ENCODE assay signal across 9 mouse cellular contexts in the genomic region with DNA sequence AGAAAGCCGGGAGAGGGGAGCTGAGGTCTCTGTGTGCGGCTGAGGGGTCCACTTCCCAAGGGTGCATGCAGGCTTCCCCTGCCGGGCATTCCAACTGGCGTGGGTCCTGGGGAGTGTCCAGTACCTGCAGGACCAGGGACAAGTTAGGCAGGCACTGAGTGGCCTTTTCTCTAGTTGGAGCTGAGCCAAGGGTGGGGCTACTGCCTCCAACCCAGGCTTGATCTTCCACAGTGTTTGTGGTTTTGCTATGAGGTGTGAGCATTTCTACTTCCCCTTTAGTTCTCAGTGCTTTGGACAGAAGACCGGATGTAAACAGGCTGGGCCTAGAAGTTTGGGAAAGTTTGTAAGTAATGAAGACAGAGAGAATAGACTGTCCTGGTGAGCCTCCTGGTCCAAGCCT. TPM values are rescaled to one million over a fixed set of nuclear protein-coding genes. Genes with fewer than 3 reads are reported as not detected.
A peak's percentile ranks its signal among the peaks of the same experiment; 100 is the strongest.
DNase-seq lines count a peak whose midpoint lies in the region; ATAC-seq and TF ChIP-seq lines count a peak whose summit lies in the region.
"Had no signal": no experiment of that assay in that cellular context is flagged by ENCODE, and none has a peak within 500 bp of the region (broad histone marks: within the 10 kb centered on the region; RNA-seq: fewer than 3 reads in every experiment).

No protein-coding gene starts in this region.

- WGBS in intestine, embryonic 16.5 days: 58% methylated on average over 5 of the region's 5 CpGs
- WGBS in hindbrain, postnatal 0 days: 69% methylated on average over 5 of the region's 5 CpGs

- dilution Hi-C loops in CH12.LX (cut with MboI; ENCODE audit: extremely low pct_ligation_motif_present, extremely low pct_unique_long_range_greater_than_20kb, low sequenced_read_pairs): no loop called here

- H3K27me3 ChIP-seq in CH12.LX (replicated peaks): peaks cover 37% of the 10 kb centered on the region
- H3K27me3 ChIP-seq in intestine, embryonic 16.5 days (replicated peaks; ENCODE audit: control insufficient read depth, insufficient read depth, low read length): peaks cover 10% of the 10 kb centered on the region
- no peaks in the 10 kb centered on the region for H3K27me3 ChIP-seq in hindbrain, postnatal 0 days (ENCODE audit: insufficient read depth, low read length)

- in situ Hi-C loops in CH12.LX (cut with MboI; ENCODE audit: low pct_ligation_motif_present, low pct_unique_long_range_greater_than_20kb, low sequenced_read_pairs): no loop called here

- peak; percentile 46 for TF ChIP-seq EP300 in CH12.LX (IDR thresholded peaks at IDR 0.05; ENCODE audit: low read length)

- peak; percentile 56 for ATAC-seq in intestine, embryonic 16.5 days
- no peak for ATAC-seq in hindbrain, postnatal 0 days

- H3K4me1 ChIP-seq in CH12.LX (ENCODE audit: control insufficient read depth in 1 of 2, insufficient read depth in 2 of 2): peaks cover 7% of the 10 kb centered on the region in 2 experiments
- no peaks in the 10 kb centered on the region; the same call in 1 of the 2 replicates for H3K4me1 ChIP-seq in intestine, embryonic 16.5 days (ENCODE audit: control insufficient read depth, insufficient read depth, low read length)
- H3K4me1 ChIP-seq in hindbrain, postnatal 0 days (ENCODE audit: insufficient read depth, low read length): no peaks in the 10 kb centered on the region

- TF ChIP-seq POLR2A in CH12.LX (IDR thresholded peaks at IDR 0.05; ENCODE audit: low read depth, low read length): no peak

- H3K4me2 ChIP-seq in CH12.LX (ENCODE audit: insufficient read depth, low read depth, poor library complexity, severe bottlenecking): no peak overlapping the region
- no peak overlapping the region for H3K4me2 ChIP-seq in intestine, embryonic 16.5 days (ENCODE audit: low read depth, low read length)
- no peak overlapping the region for H3K4me2 ChIP-seq in hindbrain, postnatal 0 days (ENCODE audit: low read depth, low read length)
- H3K4me2 ChIP-seq: embryonic facial prominence, embryonic 13.5 days had no signal

- H3K9ac ChIP-seq in CH12.LX (ENCODE audit: insufficient read depth, low read depth): no peak overlapping the region
- no peak overlapping the region for H3K9ac ChIP-seq in intestine, embryonic 16.5 days (ENCODE audit: low read depth, low read length)
- no peak overlapping the region for H3K9ac ChIP-seq in hindbrain, postnatal 0 days (replicated peaks; ENCODE audit: low read length)
- H3K9ac ChIP-seq: embryonic facial prominence, embryonic 13.5 days had no signal

- H3K36me3 ChIP-seq in CH12.LX (replicated peaks in 1 of 2; ENCODE audit: control insufficient read depth in 1 of 2, insufficient read depth in 1 of 2, low read length in 1 of 2): no peaks in the 10 kb centered on the region
- H3K36me3 ChIP-seq in intestine, embryonic 16.5 days (ENCODE audit: control insufficient read depth, insufficient read depth, low read length): no peaks in the 10 kb centered on the region
- no peaks in the 10 kb centered on the region for H3K36me3 ChIP-seq in hindbrain, postnatal 0 days (ENCODE audit: insufficient read depth, low read length)
- H3K36me3 ChIP-seq: embryonic facial prominence, embryonic 13.5 days had no signal

- H3K4me3 ChIP-seq in CH12.LX (replicated peaks in 1 of 3; ENCODE audit: low read depth in 2 of 3, low read length in 2 of 3, poor library complexity in 1 of 3): no peak overlapping the region
- H3K4me3 ChIP-seq in intestine, embryonic 16.5 days (ENCODE audit: low read length): no peak overlapping the region
- H3K4me3 ChIP-seq in hindbrain, postnatal 0 days (ENCODE audit: low read length): no peak overlapping the region
- H3K4me3 ChIP-seq: embryonic facial prominence, embryonic 13.5 days had no signal

- H3K9me3 ChIP-seq in CH12.LX (replicated peaks; ENCODE audit: low read length): no peaks in the 10 kb centered on the region
- H3K9me3 ChIP-seq in intestine, embryonic 16.5 days (ENCODE audit: control insufficient read depth, low read length): no peaks in the 10 kb centered on the region
- H3K9me3 ChIP-seq in hindbrain, postnatal 0 days (ENCODE audit: low read length): no peaks in the 10 kb centered on the region
- H3K9me3 ChIP-seq: embryonic facial prominence, embryonic 13.5 days had no signal

- TF ChIP-seq CTCF in CH12.LX (conservative IDR thresholded peaks at IDR 0.05 in 1 of 2, IDR thresholded peaks at IDR 0.05 in 1 of 2; ENCODE audit: low read depth in 2 of 2, low read length in 2 of 2): no peak
- no peak for TF ChIP-seq CTCF in hindbrain, postnatal 0 days (IDR thresholded peaks at IDR 0.05; ENCODE audit: low read depth)

- peak; percentile 82 for DNase-seq in A20 (ENCODE audit: low read depth, low spot score)
- DNase-seq in CH12.LX (ENCODE audit: extremely low read depth): peak; percentile 41
- peak; percentile 60 to 66 for DNase-seq in monocyte, adult 2 months (ENCODE audit: low read depth in 1 of 2, low spot score in 2 of 2)
- no peak for DNase-seq in right cerebral cortex, postnatal 10 days (ENCODE audit: low spot score in 2 of 2)
- no peak for DNase-seq in hindbrain, postnatal 0 days (ENCODE audit: low spot score)
- no peak for DNase-seq in ovary, postnatal 10 days (ENCODE audit: low spot score)
- no peak for DNase-seq in layer of hippocampus, adult 9-11 months

- H3K27ac ChIP-seq in CH12.LX (ENCODE audit: insufficient read depth, low read depth): no peak overlapping the region
- no peak overlapping the region for H3K27ac ChIP-seq in intestine, embryonic 16.5 days (ENCODE audit: low read length)
- no peak overlapping the region for H3K27ac ChIP-seq in hindbrain, postnatal 0 days
- H3K27ac ChIP-seq: embryonic facial prominence, embryonic 13.5 days had no signal

- TF ChIP-seq RAD21 in CH12.LX (IDR thresholded peaks at IDR 0.05; ENCODE audit: low read depth, low read length): no peak

- H3K79me2 ChIP-seq in CH12.LX (replicated peaks; ENCODE audit: control insufficient read depth, extremely low read depth, insufficient read depth, poor library complexity, severe bottlenecking): no peaks in the 10 kb centered on the region

TF ChIP-seq in CH12.LX, 34 proteins besides CTCF, POLR2A, EP300 and RAD21:
- TF ChIP-seq ZKSCAN1 (IDR thresholded peaks at IDR 0.05; ENCODE audit: borderline replicate concordance, low read depth, low read length) (no peak), TCF12 (IDR thresholded peaks at IDR 0.05; ENCODE audit: low read depth, low read length) (no peak), IRF4 (IDR thresholded peaks at IDR 0.05; ENCODE audit: low read depth, low read length) (peak; percentile 30; the same call in 1 of the 2 replicates), MXI1 (IDR thresholded peaks at IDR 0.05; ENCODE audit: low read depth, low read length) (no peak), BHLHE40 (IDR thresholded peaks at IDR 0.05; ENCODE audit: low read depth, low read length) (peak; percentile 32), SMC3 (IDR thresholded peaks at IDR 0.05; ENCODE audit: low read depth, low read length) (no peak), MYC (IDR thresholded peaks at IDR 0.05; ENCODE audit: low read depth, low read length) (no peak), MEF2A (IDR thresholded peaks at IDR 0.05; ENCODE audit: borderline replicate concordance, low read depth, low read length) (no peak), NELFE (IDR thresholded peaks at IDR 0.05; ENCODE audit: low read depth, low read length) (no peak), JUN (IDR thresholded peaks at IDR 0.05; ENCODE audit: insufficient read depth, low read depth, low read length) (no peak), MAX (IDR thresholded peaks at IDR 0.05; ENCODE audit: low read length) (no peak), USF1 (IDR thresholded peaks at IDR 0.05; ENCODE audit: low read depth, low read length) (no peak), ELF1 (IDR thresholded peaks at IDR 0.05; ENCODE audit: low read depth, low read length) (no peak)

RNA-seq across cellular contexts. Expression of gene Lhx3, which starts 19.6 kb away (rescaled TPM):
- total RNA-seq in CH12.LX (2012; rRNA removed) (not detected in 2 replicates), CH12.LX (2014; rRNA removed) (not detected in 2 replicates)
- polyA plus RNA-seq in CH12.LX (2012; ENCODE audit: insufficient read length, low read depth): not detected in 2 replicates
- polyA plus RNA-seq in intestine, embryonic 16.5 days (2015; fragmentation: Nextera tagmentation; extraction: Ambion mirVana): 0.09 TPM in 1 of 2 replicates, not detected in the other
- 2.3 and 7.8 TPM in 2 replicates for total RNA-seq in hindbrain, postnatal 0 days (2014; rRNA removed)
- polyA plus RNA-seq in hindbrain, postnatal 0 days (2015; fragmentation: Nextera tagmentation; extraction: Ambion mirVana): 2.2 and 3.2 TPM in 2 replicates

RNA-seq across cellular contexts. Expression of gene Qsox2, which starts 48.8 kb away (rescaled TPM):
- total RNA-seq in CH12.LX (2012; rRNA removed): 10.2 and 11.5 TPM in 2 replicates
- total RNA-seq in CH12.LX (2014; rRNA removed): 9.3 and 9.5 TPM in 2 replicates
- 5.2 and 6.4 TPM in 2 replicates for polyA plus RNA-seq in CH12.LX (2012; ENCODE audit: insufficient read length, low read depth)
- polyA plus RNA-seq in intestine, embryonic 16.5 days (2015; fragmentation: Nextera tagmentation; extraction: Ambion mirVana): 23.8 and 25.1 TPM in 2 replicates
- total RNA-seq in hindbrain, postnatal 0 days (2014; rRNA removed): 20.5 and 24.5 TPM in 2 replicates
- polyA plus RNA-seq in hindbrain, postnatal 0 days (2015; fragmentation: Nextera tagmentation; extraction: Ambion mirVana): 8.8 and 9.4 TPM in 2 replicates

Comparison
In these comparisons a context has a peak if more than half of its experiments do, and no peak if none do; other contexts are left out.
1. DNase-seq: peak in A20 (single experiment), CH12.LX (single experiment) and monocyte, adult 2 months (2 of 2); none in right cerebral cortex, postnatal 10 days (0 of 2), hindbrain, postnatal 0 days (single experiment), ovary, postnatal 10 days (single experiment) and layer of hippocampus, adult 9-11 months (single experiment).